Mouse (Mus musculus) induced T-regulatory cell, adult 2 months (primary cell): ENCODE measurements around the gene Sh3rf3.

ENCODE experiments used
- DNase-seq: peaks from one replicate; pipeline ENCODE4 v3.0.0-alpha.2; 2012; ENCODE audit warnings: low read depth

Gene Sh3rf3

GRCm38 (mm10) chr10:59166104-59166944, 353.2 kb downstream of the Sh3rf3 start:
- DNase-seq: peak; percentile 55

GRCm38 (mm10) chr10:59171042-59171441, 357.9 kb downstream of the Sh3rf3 start:
- DNase-seq: no peak

GRCm38 (mm10) chr10:59172539-59172938, 359.4 kb downstream of the Sh3rf3 start:
- DNase-seq: no peak

- no peak for DNase-seq
Measured at GRCm38 (mm10) chr10:59179620-59180019, 366.5 kb downstream of the Sh3rf3 start.

- no peak for DNase-seq
Measured at GRCm38 (mm10) chr10:59182306-59182705, 369.1 kb downstream of the Sh3rf3 start.
